Mouse (Mus musculus): ENCODE results near the gene Cab39l.

The Cab39l gene

DNA sequence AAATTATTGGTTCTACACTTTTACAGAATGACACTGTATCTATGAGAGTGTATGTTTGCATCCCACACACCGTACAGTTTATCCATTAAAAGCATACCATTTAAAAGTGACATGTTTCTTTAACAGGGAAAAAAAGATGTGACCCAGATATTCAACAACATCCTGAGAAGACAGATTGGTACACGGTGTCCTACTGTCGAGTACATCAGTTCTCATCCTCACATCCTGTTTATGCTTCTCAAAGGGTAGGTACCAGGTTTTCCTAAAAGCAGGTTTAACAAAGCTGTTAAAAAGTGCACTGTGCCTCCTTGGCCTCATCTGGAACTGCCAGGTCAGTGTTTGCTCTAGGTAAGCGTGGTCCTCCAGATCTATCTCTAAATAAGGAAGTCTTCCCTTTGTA lies 65.4 kb downstream of the Cab39l start:
- no peak for DNase-seq (ENCODE audit: low spot score in 2 of 2)

DNA sequence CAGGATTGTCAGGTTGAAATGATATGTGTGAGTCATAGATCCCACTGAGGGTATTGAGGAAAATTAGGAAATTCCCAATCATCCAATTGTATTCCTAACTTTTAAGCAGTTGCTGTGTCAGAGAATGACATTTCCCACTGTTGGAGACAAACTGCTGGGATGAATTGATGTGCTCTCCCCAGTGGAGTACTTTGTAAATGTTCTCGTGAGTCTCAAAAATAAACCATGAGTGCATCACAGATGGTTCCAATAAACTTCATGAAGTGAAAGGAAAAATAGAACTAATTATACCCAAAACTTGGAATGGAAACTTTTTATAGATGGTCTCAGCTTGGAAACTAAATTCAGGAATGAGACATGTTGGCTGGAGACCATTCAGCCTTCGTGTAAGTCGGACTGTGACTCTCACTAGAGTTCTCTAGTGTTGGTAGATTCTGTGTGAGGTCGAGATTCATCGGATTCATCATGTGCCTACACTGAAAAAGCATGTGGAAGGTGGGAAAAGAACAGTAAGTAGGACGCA lies 73.2 kb downstream of the Cab39l start:
- no peak for DNase-seq (ENCODE audit: low spot score in 2 of 2)

DNA sequence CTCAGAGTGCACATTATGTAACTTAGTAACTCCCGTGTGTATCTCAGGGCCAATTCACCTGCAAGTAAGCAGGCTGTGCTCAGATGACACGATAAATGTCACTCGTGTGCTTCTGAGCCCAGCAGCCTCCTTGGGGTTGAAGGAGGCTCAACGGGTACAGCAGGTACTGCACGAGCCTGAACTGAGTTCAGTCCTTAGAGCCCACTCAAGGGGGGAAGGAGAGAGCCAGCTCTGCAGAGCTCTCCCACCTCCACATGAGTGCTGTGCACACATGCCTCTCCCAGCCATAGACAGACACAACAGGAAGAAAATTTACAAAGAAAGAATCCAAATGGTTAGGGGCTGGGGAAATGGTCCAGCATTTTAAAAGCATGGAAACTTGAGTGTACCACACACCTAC lies 85.1 kb downstream of the Cab39l start:
- DNase-seq (ENCODE audit: low spot score in 2 of 2) = no peak

DNA sequence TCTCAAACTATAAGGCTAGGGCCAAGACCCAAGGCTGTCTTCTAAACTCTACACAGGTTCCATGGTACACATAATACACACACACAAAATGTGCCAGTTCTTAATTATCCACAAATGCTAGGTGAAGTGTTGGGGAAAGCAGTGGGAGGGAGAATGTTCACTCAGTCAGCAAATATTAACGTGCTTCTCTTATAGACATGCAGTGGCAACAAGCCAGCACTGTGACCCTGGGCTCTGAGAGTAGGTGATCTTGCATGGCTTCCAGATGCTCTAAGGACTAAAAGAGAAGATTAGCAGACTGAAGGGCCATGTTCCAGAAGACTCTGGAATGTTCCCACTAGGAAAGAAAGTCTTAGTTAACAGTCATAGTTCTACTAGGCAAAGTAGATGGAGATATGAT lies 90.0 kb downstream of the Cab39l start:
- no peak for DNase-seq (ENCODE audit: low spot score in 2 of 2)

DNA sequence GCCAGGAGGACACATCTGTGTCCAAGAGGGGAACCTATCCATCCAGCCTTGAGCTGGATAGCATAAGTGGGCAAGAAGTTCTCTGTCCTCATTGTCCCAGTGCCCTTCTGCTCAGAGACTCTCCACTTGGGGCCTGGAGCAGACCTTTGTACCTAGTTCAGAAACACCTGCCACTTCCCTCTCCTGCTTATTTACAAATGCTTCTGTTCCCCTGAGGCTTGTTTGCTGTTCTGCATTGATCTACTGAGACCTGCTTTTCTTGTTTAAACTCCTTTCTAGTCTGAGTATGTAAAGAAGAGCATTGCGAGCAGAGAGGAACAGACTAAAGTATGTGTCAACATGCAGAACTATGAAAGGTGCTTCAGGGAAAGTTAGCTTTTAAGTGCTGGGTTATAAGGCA lies 92.2 kb downstream of the Cab39l start:
- DNase-seq (ENCODE audit: low spot score in 2 of 2) = no peak

DNA sequence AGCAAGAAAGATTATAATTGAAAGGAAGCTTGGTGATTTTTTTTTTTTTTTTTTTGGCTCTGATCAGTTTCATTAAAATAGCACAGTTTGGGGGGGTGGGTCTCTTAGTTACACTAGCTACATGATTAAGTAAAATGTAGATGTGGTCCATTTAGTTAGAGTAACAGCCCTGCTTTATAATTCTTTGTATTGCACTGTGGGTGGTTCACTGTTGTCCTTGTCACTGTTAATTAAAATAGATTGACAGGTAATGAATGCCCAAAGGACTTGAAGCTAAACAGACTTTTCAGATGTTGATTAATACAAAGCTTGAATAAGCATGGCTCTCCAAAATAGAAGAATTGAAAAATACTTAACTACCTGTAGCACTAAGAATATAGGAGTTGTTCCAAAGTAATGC lies 93.1 kb downstream of the Cab39l start:
- no peak for DNase-seq (ENCODE audit: low spot score in 2 of 2)

DNA sequence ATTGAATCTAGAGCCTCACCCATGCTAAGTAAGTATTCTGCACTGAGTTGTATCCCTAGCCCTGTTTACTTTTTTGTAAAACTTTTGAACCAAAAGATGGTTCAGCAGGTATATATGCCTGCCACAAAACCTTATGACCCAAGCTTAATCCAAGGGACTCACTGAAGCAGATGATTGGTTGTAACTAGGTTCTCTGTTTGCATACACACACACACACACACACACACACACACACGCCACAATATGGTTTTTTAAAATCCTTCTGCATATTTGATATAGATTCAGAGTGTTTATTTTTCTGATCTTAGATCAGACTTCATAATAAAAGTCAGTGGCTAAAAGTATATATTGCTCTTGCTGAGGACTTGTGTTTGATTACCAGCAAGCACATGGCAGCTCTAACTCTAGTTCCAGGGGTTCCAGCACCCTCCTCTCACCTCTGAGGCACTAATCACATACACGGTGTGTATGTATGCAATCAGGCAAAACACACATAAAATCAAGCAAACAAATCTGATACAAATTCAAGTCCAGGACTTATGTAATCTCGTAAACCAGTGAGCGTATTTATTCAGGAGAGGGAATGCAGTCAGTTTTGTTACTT lies 97.2 kb downstream of the Cab39l start:
- no peak for DNase-seq (ENCODE audit: low spot score in 2 of 2)

DNA sequence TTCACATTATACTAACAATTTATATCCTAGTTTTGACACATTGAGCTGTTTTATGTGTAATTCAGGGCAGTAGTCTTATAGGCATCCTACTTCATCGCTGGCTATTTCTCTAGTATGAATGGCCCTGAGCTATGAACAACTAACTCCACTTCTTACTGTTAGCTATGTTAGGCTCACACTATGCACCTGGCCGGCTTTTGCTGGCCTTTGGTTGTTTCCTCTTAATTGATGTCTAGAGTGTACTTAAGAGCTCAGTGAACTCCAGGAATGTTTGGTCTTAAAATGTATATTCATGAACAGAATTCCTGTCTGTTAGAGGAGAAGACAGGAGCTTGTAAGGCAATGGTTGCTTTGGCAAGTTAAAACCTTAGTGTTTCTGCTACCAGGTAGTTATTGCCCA lies 99.5 kb downstream of the Cab39l start:
- DNase-seq (ENCODE audit: low spot score in 2 of 2) = no peak

DNA sequence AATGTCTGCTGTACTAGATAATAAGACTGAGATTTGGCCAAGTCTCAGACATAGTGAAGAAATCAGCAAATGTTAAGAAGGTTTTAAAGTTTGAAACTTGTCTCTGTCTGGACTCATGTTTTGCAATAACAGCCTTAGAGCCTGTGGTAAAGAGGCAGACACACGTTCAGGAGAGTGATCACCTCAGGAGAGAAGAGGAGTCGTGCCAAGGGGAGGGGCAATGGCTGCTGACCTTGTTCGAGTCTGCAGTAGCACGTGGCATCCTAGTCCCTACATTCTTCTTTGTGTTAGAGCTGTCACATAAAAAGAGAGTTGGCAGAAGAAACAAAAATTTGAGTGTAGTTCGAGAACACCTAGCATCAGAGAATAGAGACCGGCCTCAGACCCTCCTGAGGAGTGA lies 100.0 kb downstream of the Cab39l start:
- no peak for DNase-seq (ENCODE audit: low spot score in 2 of 2)

DNA sequence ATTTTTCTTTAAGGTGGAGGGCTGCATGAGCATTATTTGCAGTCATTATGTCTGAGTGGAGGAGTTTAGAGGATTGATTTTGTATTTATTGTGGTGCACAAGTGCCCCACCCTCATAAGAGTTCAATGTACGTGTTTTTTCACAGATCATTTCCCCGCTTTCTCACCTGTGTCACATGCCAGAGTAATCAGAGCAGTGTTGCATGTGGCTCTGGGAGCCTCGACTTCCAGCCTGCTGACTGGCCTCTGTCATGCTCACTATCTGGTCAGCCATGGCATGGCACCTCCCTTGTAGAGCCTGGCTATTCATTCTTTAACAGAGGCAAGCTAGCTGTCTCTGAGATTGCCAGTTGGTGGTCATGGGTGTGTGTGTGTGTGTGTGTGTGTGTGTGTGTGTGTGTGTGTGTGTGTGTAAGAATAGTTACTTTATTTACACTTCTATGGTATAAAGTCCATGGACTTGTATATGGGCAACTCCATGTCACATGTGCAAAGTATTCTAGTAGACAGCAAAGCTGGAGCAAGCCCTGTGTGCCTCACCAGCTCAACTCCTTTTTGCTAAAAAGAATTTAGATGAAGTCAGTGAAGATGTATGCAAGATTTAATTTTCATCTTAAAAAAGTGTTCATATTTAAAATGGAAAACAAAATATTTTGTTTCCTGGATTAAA lies 102.5 kb downstream of the Cab39l start:
- DNase-seq (ENCODE audit: low spot score in 2 of 2) = no peak

DNA sequence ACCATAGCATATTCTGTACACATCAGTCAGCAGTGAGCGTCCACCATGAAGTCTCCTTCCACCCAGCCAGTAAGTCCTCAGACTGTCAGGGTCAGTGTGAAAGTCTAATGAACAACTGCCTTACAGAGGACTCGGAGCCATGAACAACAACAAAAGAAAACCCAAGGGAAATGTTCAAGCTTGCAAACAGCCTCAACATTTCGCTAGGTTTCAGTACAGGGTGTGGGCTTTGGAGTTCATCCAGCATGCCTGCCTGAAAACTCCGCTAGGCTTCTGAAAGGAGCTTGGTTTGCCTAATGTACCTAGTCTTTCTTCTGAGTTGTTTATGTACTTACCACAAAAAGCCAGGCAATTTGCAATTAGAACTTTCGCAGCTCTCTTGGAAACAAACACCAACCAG lies 103.2 kb downstream of the Cab39l start:
- no peak for DNase-seq (ENCODE audit: low spot score in 2 of 2)

DNA sequence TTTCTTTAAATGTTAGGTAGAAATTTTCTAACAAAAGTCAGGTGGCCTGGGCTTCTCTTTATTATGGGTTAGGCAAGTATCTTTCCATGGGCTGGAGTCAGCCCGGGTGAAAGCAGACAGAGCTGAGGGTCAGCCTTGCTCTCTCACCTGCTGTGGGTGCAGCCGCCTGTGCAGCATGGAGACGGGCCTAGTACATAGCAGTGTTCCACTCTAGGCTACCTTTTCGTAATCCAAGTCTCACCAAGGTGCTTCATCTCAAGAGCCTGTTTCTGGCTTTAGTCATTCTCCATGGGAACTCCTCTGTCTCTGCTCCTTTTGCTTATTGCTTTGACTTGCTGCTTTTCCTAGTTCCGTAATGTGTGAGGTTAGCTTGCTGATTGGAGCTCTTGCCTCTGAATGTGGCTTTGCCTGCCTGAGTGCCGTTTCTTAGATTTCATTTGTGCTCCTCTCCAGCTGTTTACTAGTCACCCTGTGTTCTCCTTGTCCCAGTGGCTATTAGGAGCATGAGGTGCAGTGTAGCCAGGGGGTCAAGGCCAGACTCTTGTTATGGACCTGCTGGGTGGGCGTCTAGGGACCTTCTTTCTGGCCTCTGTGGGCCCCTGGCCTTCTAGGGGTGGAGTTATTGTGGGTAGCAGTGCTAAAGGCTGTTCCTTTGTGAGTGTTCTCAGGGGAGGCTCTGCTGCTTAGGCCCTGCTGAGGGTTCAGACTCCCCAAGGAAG lies 105.5 kb downstream of the Cab39l start:
- no peak for DNase-seq (ENCODE audit: low spot score in 2 of 2)

DNA sequence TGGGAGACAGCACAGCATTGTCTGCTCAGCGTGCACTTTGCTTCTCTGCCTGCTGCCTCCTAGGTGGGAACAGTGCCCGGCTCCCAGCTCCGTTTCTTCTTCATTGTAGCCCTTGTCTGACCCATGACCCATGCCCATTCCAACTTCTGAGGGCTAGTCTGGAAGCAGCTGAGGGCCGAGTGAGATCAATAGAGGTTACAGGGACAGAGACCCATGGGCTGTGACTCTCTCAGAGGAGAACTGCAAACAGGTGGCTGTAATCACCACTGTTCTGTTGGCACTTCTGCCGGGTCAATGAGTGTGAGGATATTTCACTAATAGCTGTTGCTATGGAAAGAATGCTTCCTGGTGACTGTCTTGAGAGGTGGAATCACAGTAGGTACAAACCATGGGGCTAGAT lies 106.8 kb downstream of the Cab39l start:
- no peak for DNase-seq (ENCODE audit: low spot score in 2 of 2)

DNA sequence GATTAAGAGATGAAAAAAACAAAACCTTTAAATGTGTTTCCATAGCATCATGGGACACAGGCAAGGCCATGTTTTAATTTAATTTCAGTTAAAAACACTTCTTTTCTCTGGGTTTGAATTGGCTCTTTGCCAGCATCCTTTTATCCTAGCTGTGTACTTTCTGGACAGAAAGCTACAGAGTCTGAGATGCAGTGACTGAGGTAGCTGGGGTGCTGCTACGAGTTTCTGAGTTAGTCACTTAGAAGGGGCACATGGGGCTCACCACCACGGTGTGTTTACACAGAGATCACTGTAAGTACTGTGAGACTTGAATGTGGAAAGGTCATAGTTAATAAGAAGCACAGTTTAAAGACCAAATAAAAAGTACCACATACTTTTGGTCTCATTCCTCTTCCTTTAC lies 107.8 kb downstream of the Cab39l start:
- DNase-seq (ENCODE audit: low spot score in 2 of 2) = no peak

DNA sequence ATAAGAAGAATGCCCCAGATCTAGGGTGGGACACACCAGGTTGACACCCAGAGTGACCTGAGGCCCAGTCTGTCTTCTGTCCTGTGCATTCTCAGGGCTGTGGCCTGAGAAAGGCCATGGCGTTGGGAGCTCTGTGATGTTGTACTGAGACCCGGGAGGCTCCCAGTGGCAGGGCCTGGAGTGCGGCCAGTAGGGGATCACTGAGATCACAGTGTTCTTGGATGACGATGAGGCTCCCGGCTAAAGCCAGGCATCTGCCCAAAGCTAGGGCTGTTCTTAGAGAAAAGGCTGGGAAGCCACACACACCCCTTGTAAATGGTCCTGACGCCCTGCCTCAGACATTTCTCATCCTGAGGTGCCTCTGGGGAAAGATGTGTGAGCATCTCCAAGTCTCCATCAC lies 108.3 kb downstream of the Cab39l start:
- no peak for DNase-seq (ENCODE audit: low spot score in 2 of 2)

DNA sequence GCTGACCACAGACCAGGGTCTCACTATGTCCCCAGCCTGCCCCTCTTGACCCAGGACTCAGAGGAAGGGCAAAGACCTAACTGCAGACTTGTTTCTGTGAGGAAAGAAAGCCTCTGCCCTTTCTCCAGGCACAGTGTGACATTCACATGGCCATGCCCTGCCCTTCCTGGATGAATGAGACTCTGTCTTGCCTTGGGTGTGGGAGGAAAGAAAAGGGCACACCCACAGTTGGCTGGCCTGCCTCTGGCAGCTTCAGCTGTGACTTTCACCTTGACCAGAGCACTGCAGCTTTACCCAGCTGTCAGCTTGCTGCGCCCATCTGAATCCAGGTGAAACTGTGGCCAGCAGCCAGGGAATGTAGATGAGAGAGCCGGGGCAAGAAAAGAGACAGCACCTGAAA lies 110.1 kb downstream of the Cab39l start:
- DNase-seq (ENCODE audit: low spot score in 2 of 2) = no peak

DNA sequence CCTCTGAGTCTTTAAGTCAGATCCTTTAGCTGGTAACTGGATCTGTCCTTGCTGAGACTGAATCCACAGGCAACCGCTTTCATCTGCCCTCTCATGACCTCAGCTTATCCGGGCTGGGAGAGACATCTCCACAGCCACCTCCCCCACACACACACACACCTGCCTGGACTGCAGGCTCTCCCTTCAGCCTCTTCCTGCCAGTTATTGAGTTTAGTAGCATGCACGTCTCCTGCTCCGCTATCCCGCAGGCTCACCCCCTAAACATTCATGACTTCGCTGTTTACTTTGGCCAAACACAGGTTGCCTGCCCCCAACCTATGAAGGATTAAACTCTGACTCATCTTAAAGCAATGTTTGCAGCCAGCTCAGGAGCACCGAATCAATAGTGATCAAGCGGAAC lies 111.2 kb downstream of the Cab39l start:
- no peak for DNase-seq (ENCODE audit: low spot score in 2 of 2)

DNA sequence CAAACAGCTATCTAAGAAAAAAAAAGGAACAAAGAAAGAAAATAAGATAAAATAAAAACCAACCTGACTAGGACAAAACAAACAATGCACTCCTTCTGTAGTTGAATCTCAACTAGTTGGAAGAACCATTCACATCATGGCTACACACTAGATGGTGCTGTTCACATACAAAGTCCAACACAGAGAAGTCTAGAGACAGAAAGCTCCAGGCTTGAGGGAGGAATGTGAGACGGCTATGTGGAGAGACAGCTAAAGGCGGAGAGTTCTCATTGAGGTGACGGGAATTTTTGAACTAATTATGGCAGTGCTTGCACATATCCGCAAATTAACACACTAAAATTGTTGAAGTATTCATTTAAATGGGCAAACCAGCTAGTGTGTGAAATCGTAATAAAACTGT lies 113.3 kb downstream of the Cab39l start:
- no peak for DNase-seq (ENCODE audit: low spot score in 2 of 2)

DNA sequence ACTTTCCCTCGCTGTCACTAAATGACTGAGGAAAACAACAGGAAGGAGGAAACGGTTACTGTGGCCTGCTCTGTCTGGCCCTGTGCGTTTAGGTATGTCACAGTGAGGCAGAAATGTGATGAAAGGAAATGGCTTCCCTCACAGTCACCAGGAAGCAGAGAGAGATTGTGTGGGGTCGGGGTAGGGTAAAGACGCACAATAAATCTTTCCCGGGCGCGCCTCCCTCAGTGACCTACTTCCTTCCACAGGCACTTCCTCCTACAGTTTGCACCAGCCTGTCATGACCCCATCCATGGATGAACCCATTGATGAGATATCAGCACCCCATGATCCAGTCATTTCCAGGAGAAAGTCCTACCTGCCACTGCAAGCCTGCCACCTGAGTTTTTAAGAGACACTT lies 114.2 kb downstream of the Cab39l start:
- no peak for DNase-seq (ENCODE audit: low spot score in 2 of 2)

DNA sequence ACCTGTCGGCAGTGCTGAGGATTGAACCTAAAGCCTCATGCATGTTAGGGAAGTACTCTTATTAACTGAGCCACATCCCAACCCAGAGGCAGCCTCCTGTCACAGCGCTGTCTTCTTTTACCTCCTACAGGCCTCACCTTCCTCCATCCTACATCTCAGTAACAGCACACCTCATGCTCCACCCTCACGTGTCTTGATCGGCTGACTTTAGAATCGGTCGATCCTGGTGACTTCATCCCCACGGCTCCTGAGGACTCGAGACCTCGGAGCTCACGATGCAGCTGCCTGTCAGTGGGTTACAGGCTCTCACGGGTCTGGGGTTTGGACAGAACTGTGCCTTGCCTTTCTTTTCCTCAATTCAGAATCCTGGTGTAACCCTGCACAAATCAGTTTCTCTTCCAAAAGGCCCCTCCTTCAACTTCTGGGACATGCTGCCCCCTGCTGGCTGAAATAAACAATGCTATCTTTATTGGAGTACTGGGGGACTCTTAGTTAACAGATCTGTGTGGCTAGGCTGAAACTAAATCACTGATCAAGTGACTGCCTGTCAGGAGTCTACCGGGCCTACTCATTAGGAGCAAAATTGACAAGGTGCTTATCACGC lies 115.3 kb downstream of the Cab39l start:
- peak; percentile 43 to 76 for DNase-seq (ENCODE audit: low spot score in 2 of 2)

DNA sequence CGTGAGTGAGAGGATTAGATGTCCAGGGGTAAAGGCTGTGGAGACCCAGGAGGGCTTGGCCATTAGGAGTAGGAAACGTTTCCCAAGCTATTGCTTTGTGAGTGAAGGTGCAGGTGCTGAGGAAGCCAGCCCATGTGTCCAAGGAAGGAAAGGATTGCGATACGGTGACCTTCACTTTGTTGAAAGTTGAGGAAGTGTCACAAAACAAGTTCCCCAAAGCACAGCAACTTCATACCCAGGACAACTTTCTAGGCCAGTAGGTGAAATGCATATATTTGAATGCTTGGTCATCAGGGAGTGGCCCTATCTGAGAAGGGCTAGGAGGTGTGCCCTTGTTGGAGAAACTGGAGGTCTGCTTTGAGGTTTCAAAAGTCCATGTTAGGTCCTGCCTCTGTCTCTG lies 116.3 kb downstream of the Cab39l start:
- DNase-seq (ENCODE audit: low spot score in 2 of 2) = no peak

DNA sequence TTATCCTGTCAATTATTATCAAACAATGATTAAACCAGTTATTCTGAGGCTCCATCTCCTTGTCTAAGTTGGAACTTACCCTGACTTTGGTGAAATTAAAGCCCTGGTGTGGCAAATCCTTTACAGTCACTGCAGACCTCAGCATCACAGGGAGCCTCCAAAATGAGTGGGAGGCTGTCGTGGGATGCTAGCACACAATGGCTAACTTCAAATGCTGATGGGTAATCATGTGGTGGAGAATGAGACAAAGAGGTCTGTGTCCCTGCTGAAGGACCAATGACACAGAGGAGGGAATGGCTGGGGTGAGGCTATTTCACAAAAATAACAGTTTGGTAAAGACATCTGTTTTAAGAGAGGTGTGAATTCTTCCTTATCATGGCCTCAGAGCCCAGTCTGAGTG lies 117.1 kb downstream of the Cab39l start:
- DNase-seq (ENCODE audit: low spot score in 2 of 2) = no peak

DNA sequence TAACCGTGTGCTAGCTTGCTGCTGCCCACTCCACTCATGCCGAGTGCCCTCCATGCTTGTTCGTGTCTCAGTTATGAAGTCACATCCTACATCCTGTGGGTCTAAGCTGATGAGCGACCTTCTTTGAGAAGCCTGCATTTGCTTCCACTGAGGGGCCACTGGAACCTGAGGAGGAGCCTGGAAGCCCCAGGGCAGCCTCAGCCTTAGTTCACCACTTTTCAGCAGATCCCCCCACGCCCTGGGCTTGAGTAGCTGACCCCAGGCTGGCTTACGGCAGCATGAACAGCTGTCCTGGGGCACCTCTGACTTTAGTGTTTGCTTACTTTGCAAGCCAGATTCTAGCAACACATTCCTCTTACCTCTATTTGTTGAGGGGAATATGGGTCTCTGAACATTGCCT lies 126.0 kb downstream of the Cab39l start:
- DNase-seq (ENCODE audit: low spot score in 2 of 2) = no peak

Measured in spleen, postnatal 10 days (tissue).